Mouse (Mus musculus) C2C12 (cell line): ENCODE data around the gene Camkv. TPM values are rescaled to one million over a fixed set of nuclear protein-coding genes. Genes with fewer than 3 reads are reported as not detected.

ENCODE experiments used
- H3K27me3 ChIP-seq: one replicate; pipeline ENCODE4 v1.6.1; 2011; ENCODE audit not compliant: control insufficient read depth, insufficient read depth, insufficient read length
- H3K36me3 ChIP-seq: one replicate; pipeline ENCODE4 v1.6.1; 2011; ENCODE audit not compliant: control insufficient read depth, insufficient read depth
- H3K4me3 ChIP-seq: one replicate; pipeline ENCODE4 v1.5.1; 2011; ENCODE audit warnings: mild to moderate bottlenecking, control low read depth; ENCODE audit not compliant: poor library complexity, insufficient read depth, severe bottlenecking
- H3K79me2 ChIP-seq: one replicate; pipeline ENCODE4 v1.6.1; 2011; ENCODE audit not compliant: control insufficient read depth, insufficient read depth
- H3K79me3 ChIP-seq: one replicate; pipeline ENCODE4 v1.6.1; 2011; ENCODE audit warnings: low read depth, control low read depth
- H3ac ChIP-seq: one replicate; pipeline ENCODE3; 2011; ENCODE audit warnings: low read depth; ENCODE audit not compliant: control insufficient read depth, insufficient read length
- CEBPB ChIP-seq: IDR thresholded peaks from one replicate; pipeline ENCODE4 v1.6.1; 2011; ENCODE audit warnings: low read depth, mild to moderate bottlenecking, control low read depth, moderate library complexity
- CTCF ChIP-seq: IDR thresholded peaks from one replicate; pipeline ENCODE4 v1.5.1; 2011; ENCODE audit not compliant: control insufficient read depth, insufficient read depth, insufficient read length
- FOSL1 ChIP-seq: IDR thresholded peaks from one replicate; pipeline ENCODE4 v1.8.0; 2011; ENCODE audit warnings: mild to moderate bottlenecking, low read length; ENCODE audit not compliant: poor library complexity, insufficient read depth, severe bottlenecking
- MAX ChIP-seq: IDR thresholded peaks from one replicate; pipeline ENCODE4 v1.6.1; 2011; ENCODE audit warnings: mild to moderate bottlenecking, control low read depth
- MYOD1 ChIP-seq: IDR thresholded peaks from one replicate; pipeline ENCODE4 v1.6.1; 2011; ENCODE audit warnings: low read depth; ENCODE audit not compliant: control insufficient read depth, insufficient read length
- MYOG ChIP-seq: IDR thresholded peaks from one replicate; pipeline ENCODE4 v1.6.1; 2011; ENCODE audit not compliant: control insufficient read depth, insufficient read length; ENCODE audit errors: extremely low read depth
- USF1 ChIP-seq: IDR thresholded peaks from one replicate; pipeline ENCODE4 v1.6.1; 2011; ENCODE audit warnings: low read depth, mild to moderate bottlenecking, control low read depth, moderate library complexity
- polyA plus RNA-seq: library from polyadenylated mRNA; unstranded; fragments of >200 nt; fragmentation: generic; extraction: Trizol; gene quantifications from one replicate; pipeline ENCODE4 v1.2.1, GENCODE M21; 2012; ENCODE audit warnings: missing spikeins

The Camkv gene
- polyA plus RNA-seq, 1 experiment = 0.07 TPM

DNA sequence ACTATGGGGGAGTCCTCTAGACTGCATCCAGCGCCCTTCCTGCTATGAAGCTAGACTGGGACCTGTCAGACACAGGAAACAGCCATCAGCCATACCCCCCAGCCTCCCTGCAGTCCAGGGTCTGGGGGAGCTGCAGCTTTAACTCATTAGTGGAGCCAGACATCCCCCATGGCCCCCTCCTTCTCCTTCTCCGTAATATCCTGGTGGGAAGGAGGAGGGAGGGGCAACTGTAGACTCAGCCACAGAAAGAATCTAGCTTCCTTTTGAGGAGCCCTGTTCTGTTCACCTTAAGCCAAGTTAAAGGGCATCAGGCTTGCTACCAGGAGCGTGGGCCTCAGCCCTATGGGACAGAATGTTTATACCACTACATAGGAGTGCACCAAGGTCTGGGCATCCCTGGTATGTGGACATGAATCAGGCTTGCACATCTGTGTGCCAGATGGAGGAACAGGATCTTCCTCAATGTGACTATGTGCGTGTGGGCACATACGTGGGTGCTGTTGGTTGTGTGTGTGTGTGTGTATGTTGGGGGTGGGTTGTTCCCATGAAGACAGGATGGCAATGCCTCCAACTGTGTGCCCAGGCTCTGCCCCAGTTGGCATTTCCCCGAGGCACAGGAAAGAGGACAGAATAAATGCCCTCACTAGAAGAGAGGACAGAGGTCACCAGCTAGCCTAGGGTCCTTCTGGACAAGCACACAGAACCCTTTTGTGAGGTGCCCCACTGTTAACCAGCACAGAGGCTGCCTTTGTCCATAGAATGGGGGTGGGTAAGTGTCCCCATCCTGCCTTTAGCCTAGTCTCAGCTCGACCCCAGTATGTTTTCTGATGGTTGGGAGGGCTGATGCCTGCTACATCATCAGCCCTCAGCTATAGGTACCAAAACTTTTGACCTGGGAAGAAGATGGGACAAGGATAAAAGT is 46.5 kb downstream of the Camkv start:
- H3K79me3 ChIP-seq = no peaks in the 10 kb centered on the region
- H3K27me3 ChIP-seq = no peaks in the 10 kb centered on the region
- H3K79me2 ChIP-seq = no peaks in the 10 kb centered on the region
- no peak overlapping the region for H3ac ChIP-seq
- no peak overlapping the region for H3K4me3 ChIP-seq
- no peak for TF ChIP-seq MYOD1
- no peak for TF ChIP-seq CTCF
- TF ChIP-seq MYOG = no peak
- no peak for TF ChIP-seq MAX
- TF ChIP-seq USF1 = no peak
- no peak for TF ChIP-seq CEBPB
- no peak for TF ChIP-seq FOSL1
- H3K36me3 ChIP-seq = no peaks in the 10 kb centered on the region

- H3ac ChIP-seq = no peak within 1 kb of the TSS
- no peak within 1 kb of the TSS for H3K4me3 ChIP-seq
- no peaks in the 10 kb centered on the region for H3K79me3 ChIP-seq
- no peak for TF ChIP-seq MYOD1
- TF ChIP-seq FOSL1 = no peak
- TF ChIP-seq CTCF = no peak
- no peaks in the 10 kb centered on the region for H3K27me3 ChIP-seq
- no peaks in the 10 kb centered on the region for H3K79me2 ChIP-seq
- no peaks in the 10 kb centered on the region for H3K36me3 ChIP-seq
Observed at GRCm38 (mm10) chr9:107982681-107983346, 47.3 kb downstream of the Camkv start, which contains the start of gene Gm20661. Gene Gm20661 (plus strand): TSS chr9:107983058.

- H3K79me2 ChIP-seq = no peaks in the 10 kb centered on the region
- H3K79me3 ChIP-seq = no peaks in the 10 kb centered on the region
- no peaks in the 10 kb centered on the region for H3K27me3 ChIP-seq
- H3K4me3 ChIP-seq = no peak overlapping the region
- H3K36me3 ChIP-seq = no peaks in the 10 kb centered on the region
- H3ac ChIP-seq = no peak overlapping the region
- TF ChIP-seq MAX = no peak
- no peak for TF ChIP-seq CEBPB
- TF ChIP-seq MYOD1 = no peak
- no peak for TF ChIP-seq MYOG
- no peak for TF ChIP-seq USF1
- TF ChIP-seq CTCF = no peak
- no peak for TF ChIP-seq FOSL1
Observed at GRCm38 (mm10) chr9:107983421-107983890, 48.0 kb downstream of the Camkv start.

- H3K79me3 ChIP-seq = no peaks in the 10 kb centered on the region
Observed at GRCm38 (mm10) chr9:107984052-107984753, 48.7 kb downstream of the Camkv start.

GRCm38 (mm10) chr9:107984754-107985055 is 49.2 kb downstream of the Camkv start:
- H3K4me3 ChIP-seq = no peak overlapping the region
- no peaks in the 10 kb centered on the region for H3K79me3 ChIP-seq
- no peaks in the 10 kb centered on the region for H3K79me2 ChIP-seq
- no peaks in the 10 kb centered on the region for H3K27me3 ChIP-seq
- no peaks in the 10 kb centered on the region for H3K36me3 ChIP-seq
- no peak for TF ChIP-seq FOSL1
- no peak for TF ChIP-seq MAX
- TF ChIP-seq USF1 = no peak
- TF ChIP-seq MYOG = no peak
- TF ChIP-seq CTCF = no peak
- TF ChIP-seq MYOD1 = no peak
- TF ChIP-seq CEBPB = no peak
- no peak overlapping the region for H3ac ChIP-seq

More at GRCm38 (mm10) chr9:107984052-107984753, 48.7 kb downstream of the Camkv start:
- TF ChIP-seq CEBPB = no peak
- Histone ChIP-seq H3K79me2 (no peaks in the 10 kb centered on the region), H3K4me3 (no peak overlapping the region), H3K36me3 (no peaks in the 10 kb centered on the region), H3ac (no peak overlapping the region), H3K27me3 (no peaks in the 10 kb centered on the region)
